Mouse (Mus musculus) urinary bladder, adult 2 months (tissue): ENCODE results near the gene Dram1. TPM values are rescaled to one million over a fixed set of nuclear protein-coding genes. Genes with fewer than 3 reads are reported as not detected.

Experiments
- DNase-seq: peaks from one replicate; pipeline ENCODE4 v3.0.0; 2022; ENCODE audit warnings: low spot score
- polyA plus RNA-seq: library from polyadenylated mRNA; depleted of rRNA; stranded (reverse); fragments of >200 nt; gene quantifications from 2 replicates; pipeline ENCODE4 v1.2.3, GENCODE M21; 2012; rRNA removed

The Dram1 gene
- 9.9 and 12.4 TPM in 2 replicates for polyA plus RNA-seq

DNA sequence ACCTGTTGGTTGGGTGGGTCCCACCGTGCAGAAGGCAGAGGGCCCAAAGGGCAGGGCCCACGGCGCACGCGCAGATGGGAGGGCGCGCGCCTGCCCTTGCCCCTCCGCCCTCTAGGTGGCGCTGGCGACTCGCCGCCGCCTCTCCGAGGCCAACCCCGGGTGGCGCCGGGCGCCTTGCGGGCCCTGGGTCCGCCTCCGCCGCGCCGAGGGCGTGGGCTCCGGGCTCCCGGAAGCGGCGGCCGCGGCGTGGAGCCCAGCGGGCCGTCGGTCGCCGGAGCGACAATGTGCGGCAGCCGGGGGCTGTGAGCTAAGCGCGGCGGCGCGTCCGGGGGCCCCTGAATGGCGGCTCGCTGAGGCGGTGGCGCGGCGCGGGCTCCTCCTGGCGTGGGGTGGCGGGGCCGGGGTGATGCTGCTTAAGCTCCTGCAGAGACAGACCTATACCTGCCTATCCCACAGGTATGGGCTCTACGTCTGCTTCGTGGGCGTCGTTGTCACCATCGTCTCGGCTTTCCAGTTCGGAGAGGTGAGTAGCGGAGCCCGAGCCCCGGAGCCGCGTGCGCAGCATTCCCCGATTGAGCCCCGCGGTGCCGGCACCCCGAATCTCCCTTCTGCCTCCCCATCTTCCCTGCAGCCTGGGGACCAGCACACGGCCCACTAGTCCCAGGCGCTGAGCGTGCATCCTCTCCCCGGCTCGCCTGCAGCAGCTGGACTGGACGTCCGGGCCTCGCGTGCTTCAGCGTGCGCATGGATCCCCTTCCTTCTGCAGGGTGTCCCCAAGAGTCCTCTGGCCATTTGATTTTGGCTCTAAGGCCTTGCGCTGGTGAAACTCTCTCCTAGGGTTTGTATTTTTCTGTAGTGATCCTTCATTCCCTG is at the start of gene Dram1, which contains the start of gene Gnptab:
TSS of gene Dram1 (minus strand) at position 68 of the 873 bp plus-strand sequence.
TSS of gene Gnptab (plus strand) at position 120 of the 873 bp plus-strand sequence.
- DNase-seq: peak; percentile 95

DNA sequence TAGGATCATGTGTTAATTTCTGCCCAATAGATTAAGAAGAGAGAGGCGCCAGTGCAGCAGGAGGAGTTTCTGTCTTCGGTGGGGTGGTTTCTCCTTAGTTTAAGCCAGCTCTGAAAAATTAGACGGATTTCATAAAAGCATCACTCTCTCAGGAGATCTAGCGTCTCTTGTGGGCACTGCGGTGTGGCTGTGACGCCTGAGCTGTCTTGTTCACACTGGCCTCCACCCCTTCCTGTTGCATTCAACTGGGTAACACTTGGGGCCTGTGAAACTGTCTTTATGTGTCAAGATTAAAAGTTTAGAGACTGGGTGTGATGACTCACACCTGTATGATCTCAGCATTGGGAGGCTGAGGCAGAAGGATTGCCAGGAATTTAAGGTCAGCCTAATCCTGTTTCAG is 49.1 kb upstream of the Dram1 start:
- no peak for DNase-seq

DNA sequence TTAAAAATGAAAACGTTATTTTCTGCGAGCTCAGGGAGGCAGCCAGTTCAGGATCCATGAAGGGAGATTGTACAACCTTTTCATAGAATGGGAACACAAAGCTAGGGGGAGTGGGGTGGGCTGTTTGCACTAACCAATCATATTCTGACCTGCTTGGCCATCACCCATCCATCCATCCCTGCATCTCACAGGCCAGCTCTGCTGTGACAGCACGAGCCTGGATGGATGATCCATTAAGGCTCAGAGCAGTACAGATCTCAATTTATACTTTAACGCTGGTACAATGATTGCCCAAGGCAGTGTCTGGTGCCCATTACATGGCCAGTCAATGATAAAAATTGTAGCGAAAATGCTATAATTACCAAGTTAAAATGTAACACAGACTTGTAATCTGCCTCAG is 48.0 kb upstream of the Dram1 start:
- DNase-seq: no peak

DNA sequence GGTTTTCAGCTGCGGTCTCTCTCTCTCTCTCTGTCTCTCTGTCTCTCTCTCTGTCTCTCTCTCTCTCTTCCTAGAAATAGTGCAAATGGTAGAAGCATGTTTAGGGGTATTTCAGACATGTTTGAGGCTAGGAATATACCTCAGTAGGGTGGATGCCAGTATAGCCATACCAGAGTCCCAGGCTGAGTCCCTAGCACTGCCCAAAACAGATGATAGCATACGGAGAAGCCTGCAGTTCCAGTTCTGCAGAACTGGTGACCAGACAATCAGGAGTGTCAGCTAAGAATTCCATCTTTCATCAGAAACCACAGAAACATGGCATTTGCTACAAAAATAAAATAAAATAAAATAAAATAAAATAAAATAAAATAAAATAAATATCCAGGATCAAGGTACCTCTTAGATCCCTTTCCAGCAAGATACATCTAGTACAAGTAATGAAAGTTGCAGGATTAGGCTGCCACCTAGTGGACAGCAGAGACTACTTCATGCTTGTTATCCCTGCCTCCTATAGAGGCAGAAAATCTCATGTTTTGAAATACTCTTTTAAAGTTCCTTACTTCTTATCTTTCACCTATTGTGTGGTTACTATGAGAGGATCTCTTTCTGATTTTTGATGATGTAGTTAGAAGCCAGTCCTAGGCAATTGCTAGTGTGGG is 47.4 kb upstream of the Dram1 start:
- DNase-seq: no peak

DNA sequence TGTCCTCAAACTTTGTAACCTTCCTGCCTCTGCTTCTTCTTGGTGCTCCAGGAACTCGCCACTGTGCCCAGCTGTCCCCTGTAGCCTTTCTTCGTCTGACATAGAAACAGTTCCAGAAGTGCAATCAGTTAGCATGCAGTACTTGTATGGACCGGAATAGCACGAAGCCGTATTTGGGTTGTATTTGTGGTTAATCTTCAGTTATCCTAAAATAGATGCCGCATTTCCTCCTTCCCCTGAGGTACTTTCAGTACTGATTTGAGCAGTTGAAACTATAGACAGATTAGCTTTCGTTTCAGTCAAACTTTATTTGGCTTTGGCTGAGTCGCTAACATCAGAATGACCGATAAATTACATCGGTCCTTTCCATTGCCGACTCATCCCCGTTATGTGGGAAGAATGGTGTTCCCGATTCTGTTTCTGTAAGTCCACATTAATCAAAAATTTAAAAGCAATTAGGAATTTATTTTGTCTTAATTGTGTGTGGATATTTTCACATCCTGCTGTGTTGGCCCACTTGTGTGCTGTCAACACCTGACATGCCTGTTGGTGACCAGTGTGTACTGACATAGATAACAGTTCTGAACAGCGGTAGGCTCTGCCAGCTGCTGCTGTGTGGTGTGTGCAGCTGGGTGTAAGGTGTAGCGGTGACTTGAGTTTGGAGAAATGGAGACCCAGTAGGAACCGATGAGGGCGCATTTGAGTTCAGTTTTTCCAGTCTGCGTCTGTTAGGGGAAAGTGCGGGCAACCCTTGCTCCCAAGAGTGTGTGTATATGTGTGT is 42.0 kb upstream of the Dram1 start:
- no peak for DNase-seq

DNA sequence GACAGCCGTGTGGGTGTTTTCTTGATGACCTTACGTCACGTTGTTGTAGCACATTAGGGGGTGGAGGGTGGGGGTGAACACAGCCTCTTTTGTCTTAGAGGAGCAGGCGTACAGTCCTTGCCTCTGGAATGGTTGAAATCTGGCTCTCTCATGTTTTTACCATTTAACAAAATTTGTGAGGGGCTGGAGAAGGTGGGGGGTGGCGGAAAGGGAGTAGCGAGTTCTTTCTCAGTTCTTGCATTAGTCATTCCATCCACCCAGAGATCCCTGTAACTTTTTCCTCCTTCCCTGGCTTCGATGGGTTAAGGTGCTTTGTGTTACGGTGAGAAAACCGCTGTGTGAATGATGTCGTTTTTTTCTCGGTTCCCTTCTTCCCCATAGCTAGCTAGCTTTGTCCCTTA is 41.3 kb upstream of the Dram1 start:
- no peak for DNase-seq

DNA sequence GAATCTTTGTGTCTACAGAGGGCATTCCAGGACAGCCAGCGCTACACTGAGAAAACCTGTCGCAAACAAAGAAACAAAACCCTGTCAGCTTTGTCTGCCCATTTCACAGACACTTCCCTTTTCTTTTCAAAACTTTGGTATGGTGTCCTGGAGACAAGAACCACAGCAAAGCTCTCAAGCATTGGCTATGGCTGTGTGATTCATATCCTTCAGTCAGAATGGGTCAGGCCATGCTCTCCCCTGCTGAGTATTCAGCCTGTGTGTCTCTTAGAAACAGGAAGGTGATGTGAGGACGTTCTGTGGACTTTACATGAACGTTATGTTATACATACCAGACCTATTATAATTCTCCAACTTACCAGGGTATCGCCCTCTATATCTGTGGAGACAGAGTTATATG is 38.8 kb upstream of the Dram1 start:
- no peak for DNase-seq

DNA sequence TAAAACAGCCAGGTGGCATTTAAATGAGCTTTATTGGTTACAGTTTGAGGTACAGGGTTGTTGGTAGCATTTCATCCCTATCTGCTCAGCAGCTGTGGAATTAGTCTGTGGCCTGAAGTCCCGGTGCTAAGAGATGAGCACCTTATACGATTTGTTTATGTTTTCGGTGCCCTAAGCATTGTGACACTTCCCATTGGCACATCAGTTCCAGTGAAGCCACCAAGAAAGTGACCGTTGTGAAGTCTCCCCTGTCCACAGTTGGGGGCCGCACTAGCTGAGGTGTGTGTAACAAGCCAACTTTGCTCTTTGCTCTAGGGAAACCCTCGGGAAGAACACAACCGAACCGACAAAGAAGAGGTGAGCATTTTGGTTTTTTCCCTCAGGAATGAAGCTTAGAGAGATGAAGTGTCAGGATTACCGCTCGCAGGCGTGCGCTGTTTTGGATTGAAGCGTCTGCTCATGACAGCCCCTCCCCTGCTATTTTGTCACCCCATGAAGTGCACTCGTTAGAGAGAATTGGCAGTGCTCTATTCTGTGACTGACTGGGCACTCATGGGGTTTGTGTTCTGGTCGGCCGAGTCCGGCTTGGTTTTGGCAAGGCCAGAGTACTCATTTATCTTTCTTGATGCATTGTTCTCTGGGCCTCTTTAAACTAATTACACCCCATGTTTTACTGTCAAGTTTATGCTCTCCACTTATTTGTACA is 33.6 kb upstream of the Dram1 start:
- DNase-seq: no peak

DNA sequence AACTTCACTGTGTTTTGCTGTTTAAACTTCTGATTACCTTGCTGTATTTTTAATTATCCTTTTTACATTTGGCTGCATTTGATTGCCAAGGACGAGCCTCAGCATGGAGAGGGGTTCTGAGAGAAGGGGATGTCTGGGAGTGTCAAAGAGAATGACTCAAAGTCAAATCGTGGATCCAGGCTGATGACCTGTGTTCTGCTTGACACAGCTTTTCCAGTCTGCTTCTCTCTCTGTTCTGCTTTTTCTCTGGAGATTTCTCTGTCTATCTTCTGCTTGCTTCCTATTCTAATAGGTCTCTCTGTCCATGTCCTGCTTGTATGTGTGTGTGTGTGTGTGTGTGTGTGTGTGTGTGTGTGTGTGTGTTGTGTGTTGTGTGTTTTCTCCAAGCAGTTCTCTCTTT is 30.9 kb upstream of the Dram1 start:
- no peak for DNase-seq

DNA sequence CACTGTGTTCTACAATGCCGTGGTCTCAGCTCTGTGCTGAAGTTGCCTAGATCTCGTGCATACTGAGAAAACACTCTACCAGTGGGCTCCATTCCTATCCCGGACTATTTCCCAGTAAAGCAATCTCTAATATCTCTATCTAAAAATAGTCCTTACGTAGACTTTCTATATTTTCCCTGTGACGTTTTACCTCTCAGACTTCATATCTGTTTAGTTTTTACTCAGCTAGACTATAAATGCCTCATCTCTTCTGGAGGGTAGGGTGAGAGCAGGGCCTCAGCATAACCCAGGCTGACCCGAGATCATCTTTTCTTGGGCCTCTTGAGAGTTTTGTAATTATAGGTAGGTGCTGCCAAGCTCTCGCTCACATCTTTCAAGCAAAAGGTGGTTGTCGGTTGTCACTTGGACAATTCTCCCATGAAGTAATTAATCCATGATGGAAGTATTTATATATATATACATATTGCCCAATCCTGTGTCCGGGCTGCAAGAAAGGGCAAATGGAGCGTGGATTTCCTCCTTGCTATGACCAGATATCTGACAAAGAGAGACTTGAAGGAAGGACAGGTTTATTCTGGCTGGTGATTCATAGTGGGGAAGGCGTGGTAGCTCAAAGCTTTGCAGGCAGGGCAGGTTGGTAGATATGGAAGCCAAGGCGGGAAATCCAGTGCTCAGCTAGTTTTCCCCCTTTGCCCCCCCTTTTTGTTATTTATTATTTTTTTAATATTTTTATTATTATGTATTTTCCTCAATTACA is 29.2 kb upstream of the Dram1 start:
- no peak for DNase-seq

DNA sequence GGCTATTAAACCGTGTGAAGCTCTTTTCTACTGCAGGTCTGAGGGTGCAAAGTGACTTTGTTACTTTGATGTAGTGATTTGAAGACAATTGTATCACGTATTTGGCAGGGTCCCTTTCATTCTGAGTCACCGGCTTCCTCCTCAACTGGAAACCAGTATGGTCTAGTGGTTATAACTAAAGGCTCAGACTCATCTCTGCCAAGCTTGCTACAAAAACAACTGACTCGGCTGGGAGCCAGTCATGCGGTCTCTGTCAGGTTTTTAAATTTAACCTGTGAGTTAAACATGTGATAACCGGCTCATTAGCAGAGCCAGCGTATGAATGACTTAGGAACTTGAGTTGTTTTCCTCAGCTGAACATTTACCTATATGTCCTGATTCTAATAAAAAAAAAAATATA is 26.9 kb upstream of the Dram1 start:
- no peak for DNase-seq

DNA sequence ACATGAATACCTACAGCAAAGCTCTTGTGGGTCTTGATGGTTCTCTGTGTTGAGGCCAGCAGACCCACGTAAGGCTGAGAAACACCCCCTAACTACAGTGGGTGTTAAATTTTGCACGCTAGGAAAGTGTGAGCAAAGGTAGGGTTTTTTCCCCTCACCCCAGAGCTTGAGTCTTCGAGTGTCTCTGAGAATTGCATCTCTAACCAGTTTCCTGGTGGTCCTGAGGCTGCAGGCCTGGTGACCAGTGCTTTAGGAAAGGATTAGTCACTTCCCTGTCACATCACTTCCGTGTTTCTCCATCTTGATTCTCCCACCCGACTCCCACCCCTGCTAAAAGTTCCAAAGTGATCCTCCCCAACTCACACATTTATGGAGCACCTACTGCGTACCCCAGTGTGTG is 25.3 kb upstream of the Dram1 start:
- DNase-seq: no peak

DNA sequence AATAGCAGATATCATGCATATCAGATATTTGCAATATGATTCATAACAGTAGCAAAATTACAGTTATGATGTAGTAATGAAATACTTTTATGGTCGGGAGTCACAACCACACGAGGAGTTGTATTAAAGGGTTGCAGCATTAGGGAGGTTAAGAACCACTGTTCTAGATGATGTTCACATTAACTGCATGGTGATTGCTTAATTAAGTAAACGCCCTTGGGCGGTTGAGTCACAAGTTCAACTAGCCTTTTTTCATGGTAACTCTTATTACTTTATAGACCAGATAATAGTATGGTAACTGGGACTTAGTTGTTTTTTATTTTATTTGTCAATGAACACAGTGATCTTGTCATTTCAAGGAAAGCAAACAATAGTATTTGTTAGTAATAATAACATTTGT is 24.1 kb upstream of the Dram1 start:
- DNase-seq: no peak

DNA sequence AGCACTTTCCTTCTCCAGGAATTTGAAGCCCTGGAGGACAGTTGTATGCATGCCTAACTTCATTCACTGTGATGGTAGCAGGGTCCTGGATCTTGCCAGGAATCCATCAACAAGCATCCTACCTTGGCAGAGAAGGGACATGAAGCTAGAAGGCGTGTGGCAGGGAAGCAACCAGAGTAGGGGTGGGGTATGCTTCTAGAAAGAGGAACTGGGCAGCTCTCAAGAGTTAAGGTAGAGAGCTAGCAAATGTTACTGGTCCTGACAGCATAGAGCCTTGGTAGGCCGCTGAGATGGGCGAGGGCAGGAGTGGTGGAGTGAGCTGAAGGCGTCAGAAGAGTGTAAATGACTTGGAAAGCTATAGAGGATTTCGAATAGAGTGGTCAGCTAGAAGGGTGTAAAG is 20.4 kb upstream of the Dram1 start:
- no peak for DNase-seq

DNA sequence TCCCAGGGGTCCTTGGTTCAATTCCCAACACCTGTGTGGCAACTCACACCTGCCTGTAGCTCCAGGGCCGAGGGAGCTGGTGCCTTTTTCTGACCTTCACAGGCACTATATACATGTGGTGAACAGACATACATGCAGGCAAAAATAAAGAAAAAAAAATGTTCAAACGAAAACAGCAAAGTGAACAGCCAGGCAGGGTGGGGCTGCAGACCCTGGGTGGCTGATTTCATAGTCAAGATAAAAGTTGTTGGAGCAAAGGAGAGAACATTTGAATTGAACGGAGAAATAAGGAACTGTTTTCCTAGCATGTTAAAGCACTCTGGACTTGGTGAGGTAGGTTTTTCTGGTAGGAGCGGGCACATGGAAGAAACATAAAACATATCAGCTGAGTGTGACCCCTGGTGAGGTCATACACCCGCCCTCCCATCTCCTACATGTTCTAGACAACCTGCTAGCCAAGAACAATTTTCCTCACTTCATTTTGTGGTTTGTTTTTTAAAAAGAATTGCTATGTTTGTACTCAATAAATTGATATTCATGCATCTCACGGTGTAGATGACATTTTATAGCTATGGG is 19.9 kb upstream of the Dram1 start:
- no peak for DNase-seq

DNA sequence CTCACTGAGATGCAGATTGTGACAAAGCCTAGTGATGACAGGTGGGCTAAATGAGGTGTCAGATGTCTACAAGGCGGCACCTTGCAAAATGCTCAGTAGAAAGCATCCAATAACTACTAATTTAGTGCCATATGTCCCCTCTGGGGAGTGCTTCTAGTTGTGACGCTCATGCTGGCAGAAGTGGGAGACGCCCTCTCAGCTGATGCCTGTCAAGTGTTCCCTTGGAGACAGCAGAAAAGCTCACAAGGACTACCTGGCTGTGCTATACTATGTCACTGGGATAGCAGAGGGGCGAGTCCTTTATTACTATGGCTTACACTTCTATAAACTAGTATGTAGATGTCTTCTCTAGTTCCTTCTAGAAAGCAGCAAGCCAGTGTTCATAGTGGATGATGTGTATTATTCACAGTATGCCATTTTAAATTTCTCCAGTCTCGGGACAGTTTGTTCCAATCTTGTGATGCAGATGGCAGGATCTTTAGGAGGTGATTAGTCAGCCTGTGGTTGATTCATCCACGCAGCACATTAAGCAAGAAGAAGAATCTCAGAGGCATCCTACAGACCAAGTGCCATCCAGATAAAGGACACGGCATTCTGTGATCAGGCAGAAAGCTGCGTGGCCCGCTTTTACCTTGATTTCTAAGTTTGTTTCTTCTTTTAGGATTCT is 13.4 kb upstream of the Dram1 start:
- no peak for DNase-seq

DNA sequence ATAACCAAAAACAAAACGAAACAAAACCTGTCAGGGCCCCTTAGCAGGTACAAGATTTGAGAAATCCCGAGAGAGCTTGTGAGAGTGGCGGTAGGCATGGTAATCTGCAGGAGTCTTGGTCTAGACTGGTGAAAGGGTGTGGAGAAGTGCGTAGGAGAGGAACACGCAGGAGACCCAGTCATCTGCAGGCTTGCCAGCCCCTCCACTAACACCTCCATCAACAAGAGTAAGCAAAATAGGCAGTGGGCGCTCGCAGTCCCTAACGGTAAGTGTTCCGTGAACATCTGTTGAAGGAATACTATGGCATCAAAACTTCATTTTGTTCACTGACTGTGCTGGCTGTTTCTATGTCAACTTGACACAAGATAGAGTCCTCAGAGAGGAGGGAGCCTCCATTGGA is 12.6 kb upstream of the Dram1 start:
- DNase-seq: no peak

DNA sequence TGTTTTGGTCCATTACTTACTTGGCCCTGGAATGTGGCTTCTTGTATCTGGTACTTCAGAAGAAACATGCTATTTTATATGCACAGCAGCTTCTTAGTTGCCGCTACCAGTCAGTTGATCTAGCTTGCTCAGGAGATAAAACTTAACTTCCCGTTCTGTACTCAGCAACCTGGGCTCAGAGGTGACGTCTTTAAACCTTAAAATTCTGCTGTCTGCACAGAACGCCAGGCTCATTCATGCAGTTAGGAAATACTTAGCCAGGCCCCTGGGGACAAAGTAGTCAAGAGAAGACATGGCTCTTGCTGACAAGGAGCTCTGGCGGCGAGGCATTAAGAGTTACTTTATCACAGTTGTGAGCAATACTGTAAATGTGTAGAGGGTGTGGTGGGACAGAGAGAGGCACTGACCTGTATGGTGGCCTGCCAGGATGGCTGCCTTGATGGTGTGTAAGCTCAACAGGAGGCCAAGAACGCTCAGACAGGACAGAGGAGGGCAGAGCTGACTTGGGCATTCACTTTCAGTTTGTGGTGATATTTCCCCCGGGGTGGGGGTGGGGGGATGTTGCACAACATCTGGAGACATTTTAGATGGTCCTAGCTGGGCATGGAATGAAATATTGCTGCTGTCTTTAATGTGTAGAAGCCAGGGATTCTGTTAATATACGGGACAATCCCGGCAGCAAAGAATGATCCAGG is 11.4 kb upstream of the Dram1 start:
- no peak for DNase-seq

DNA sequence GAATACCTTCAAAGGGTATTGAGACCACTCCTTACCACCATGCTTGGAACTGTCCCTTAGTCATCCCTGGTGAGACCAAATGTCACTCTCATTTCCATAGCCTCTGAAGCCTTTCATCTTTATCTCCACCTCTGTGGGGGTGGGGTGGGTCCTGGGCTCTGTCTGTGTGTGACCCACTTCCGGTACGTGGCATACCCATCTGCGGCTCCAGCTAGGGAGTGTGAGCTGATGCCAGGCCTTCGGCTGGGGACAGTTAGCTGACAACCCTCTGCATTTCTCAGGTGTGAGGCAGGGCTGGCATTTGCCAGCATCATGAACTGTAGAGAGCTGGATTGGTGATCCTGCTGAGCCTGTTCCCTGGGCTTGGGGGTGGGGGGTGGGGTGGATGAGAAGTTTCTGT is 10.7 kb upstream of the Dram1 start:
- DNase-seq: no peak

DNA sequence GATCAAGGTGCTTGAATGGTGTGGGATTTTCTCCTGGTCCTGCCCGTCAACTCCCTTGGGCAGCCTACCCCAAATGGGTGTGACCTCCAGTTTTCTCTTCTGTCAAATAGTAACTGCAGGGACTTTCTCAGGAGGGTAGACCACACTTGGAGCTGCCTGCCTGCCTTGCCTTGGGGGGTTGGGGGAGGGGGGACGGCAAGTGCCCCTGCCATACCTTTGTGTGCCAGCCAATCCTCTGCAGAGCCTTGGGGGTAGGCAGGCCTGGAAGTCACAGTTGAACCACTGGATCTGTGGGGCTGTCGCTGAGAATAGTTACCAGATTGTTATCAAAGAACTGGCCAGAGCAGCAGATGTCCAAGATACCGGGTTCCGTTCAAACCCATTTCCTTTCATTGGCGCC is 7.4 kb upstream of the Dram1 start:
- no peak for DNase-seq
